Mouse (Mus musculus) intestine, embryonic 15.5 days (tissue): ENCODE data around the gene Klk1b22. TPM values are rescaled to one million over a fixed set of nuclear protein-coding genes. Genes with fewer than 3 reads are reported as not detected.
"Not testable (repeated sequence)": the region's sequence is repeated elsewhere in the genome, so short reads cannot be mapped to it uniquely, and the experiment has no call there.

Experiments
- ATAC-seq: fragments of 200-750 bp; cut with Nextera tagmentation; 2 replicates; pipeline ENCODE4 v1.8.0; 2017; ENCODE audit warnings: moderate TSS enrichment, moderate library complexity
- H3K27ac ChIP-seq: fragments of 300-500 bp; sonication (generic); 2 replicates; pipeline ENCODE4 v1.5.1; 2015; ENCODE audit warnings: mild to moderate bottlenecking, inconsistent platforms
- H3K27me3 ChIP-seq: fragments of 300-500 bp; sonication (generic); replicated peaks from 2 replicates; pipeline ENCODE4 v1.6.1; 2015; ENCODE audit warnings: inconsistent platforms
- H3K36me3 ChIP-seq: fragments of 300-500 bp; sonication (generic); 2 replicates; pipeline ENCODE4 v1.6.1; 2015; ENCODE audit warnings: inconsistent platforms
- H3K4me1 ChIP-seq: fragments of 300-500 bp; sonication (generic); replicated peaks from 2 replicates; pipeline ENCODE4 v1.6.1; 2015; ENCODE audit warnings: inconsistent platforms
- H3K4me2 ChIP-seq: fragments of 300-500 bp; sonication (generic); replicated peaks from 2 replicates; pipeline ENCODE4 v1.6.1; 2015; ENCODE audit warnings: mild to moderate bottlenecking, inconsistent platforms
- H3K4me3 ChIP-seq: fragments of 300-500 bp; sonication (generic); replicated peaks from 2 replicates; pipeline ENCODE4 v1.5.1; 2015; ENCODE audit warnings: inconsistent platforms
- H3K9ac ChIP-seq: fragments of 300-500 bp; sonication (generic); 2 replicates; pipeline ENCODE4 v1.6.1; 2015; ENCODE audit warnings: inconsistent platforms
- H3K9me3 ChIP-seq: fragments of 300-500 bp; sonication (generic); 2 replicates; pipeline ENCODE4 v1.6.1; 2016; ENCODE audit warnings: inconsistent platforms
- WGBS: fragments of 180-500 bp; shearing (Covaris S2); methylation state at CpG from one replicate; pipeline ENCODE4 v1.1.7; 2015; 5-methylcytosine and 5-hydroxymethylcytosine counted together
- polyA plus RNA-seq: library from polyadenylated mRNA; unstranded; fragments of >200 nt; fragmentation: Nextera tagmentation; extraction: Ambion mirVana; gene quantifications from 2 replicates; pipeline ENCODE4 v1.2.1, GENCODE M21; 2015

Gene Klk1b22
- not detected in 2 replicates for polyA plus RNA-seq

DNA sequence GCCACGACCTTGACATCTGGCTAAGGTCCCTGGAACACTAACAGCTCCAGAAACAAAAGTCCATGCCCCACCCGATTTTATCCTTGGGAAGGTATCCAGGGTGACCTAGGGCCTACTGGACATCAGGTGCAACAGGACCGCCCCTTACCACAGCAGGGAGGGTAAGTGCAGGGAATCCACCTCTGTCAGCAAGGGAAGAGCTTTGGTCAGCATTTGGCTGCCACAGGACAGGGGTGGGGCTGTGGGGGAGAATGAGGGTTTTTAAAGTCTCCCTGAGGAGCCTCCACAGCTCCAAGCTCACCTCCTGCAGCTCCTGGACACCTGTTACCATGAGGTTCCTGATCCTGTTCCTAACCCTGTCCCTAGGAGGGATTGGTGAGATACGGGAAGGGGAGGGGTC lies at the start of gene Klk1b22:
Klk1b22 (plus strand) TSS at position 301 of the 400 bp plus-strand sequence.
- Histone ChIP-seq H3K9me3 (no peaks in the 10 kb centered on the region), H3K36me3 (no peaks in the 10 kb centered on the region), H3K27me3 (no peaks in the 10 kb centered on the region), H3K27ac (no peak within 1 kb of the TSS), H3K4me2 (no peak within 1 kb of the TSS), H3K4me3 (no peak within 1 kb of the TSS), H3K4me1 (no peaks in the 10 kb centered on the region), H3K9ac (no peak within 1 kb of the TSS)
- 74% methylated on average over 4 of the region's 4 CpGs for WGBS
- no peak for ATAC-seq

DNA sequence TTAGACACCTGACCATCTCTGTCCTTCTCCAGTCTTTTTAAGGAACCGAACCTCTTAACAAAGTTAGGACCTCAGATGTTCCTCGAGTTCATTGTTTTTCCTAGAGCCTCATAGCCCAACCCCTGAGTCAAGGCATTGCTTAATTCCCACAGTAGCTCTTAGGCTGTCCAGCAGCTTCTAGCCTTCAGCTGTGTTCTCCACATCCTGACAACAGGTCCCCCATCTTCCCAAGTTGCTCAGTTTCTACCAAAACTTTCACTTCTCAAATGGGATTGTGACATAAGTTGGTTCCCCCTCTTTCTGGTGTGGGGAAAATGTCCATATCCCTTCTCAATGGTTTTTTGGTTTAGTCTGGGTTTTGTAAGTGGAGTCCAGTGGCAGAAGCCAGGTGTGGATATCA lies 40.4 kb upstream of the Klk1b22 start:
- H3K27me3 ChIP-seq, result no peaks in the 10 kb centered on the region

DNA sequence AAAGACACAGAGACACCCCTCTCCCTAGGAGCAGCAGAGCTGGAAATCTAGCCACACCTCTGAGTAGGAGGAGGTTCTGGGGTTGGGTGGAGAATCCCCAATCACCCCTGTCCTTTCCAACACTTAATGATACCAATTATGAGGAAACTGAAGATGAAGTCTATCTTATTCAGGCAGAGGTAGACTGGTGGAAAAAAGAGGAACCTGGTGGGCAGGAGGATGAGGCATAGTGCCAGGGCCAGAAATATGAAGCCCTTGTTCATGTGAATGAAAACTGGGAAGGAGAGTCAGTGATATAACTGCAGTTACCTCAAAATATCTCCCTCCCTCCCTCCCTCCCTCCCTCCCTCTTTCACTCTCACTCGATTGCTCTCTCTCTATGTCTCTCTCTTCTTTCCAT lies 34.8 kb upstream of the Klk1b22 start:
- Histone ChIP-seq H3K9ac (no peak overlapping the region), H3K36me3 (no peaks in the 10 kb centered on the region), H3K27me3 (no peaks in the 10 kb centered on the region), H3K27ac (no peak overlapping the region), H3K9me3 (no peaks in the 10 kb centered on the region), H3K4me3 (no peak overlapping the region), H3K4me1 (no peaks in the 10 kb centered on the region), H3K4me2 (no peak overlapping the region)
- ATAC-seq, result no peak
- 77% methylated on average over 1 of the region's 1 CpGs for WGBS

More for the DNA sequence above, 40.4 kb upstream of the Klk1b22 start:
- no peaks in the 10 kb centered on the region for H3K4me1 ChIP-seq
- H3K9ac ChIP-seq, result no peak overlapping the region
- 70% methylated on average over 2 of the region's 2 CpGs for WGBS
- no peak overlapping the region for H3K27ac ChIP-seq
- no peak overlapping the region for H3K4me3 ChIP-seq
- H3K9me3 ChIP-seq, result no peaks in the 10 kb centered on the region
- no peak for ATAC-seq
- H3K4me2 ChIP-seq, result no peak overlapping the region
- H3K36me3 ChIP-seq, result no peaks in the 10 kb centered on the region

DNA sequence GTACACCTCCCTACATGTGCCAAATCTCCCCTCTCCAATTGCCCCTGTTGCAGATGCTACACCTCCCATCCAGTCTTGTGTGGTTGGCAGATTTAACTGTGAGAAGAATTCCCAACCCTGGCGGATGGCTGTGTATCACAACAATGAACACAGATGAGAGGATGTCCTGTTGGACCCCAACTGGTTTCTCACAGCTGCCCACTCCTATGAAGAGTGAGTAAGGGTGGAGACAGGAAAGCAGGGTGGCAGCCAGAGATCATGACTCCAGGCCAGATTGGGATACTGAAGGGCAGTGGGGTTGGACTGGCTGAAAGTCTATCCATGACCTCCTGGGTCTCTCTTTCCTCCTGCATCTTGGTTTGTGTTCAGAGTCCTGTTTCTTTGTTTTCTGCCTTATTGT lies 16.4 kb upstream of the Klk1b22 start:
- H3K27me3 ChIP-seq, result no peaks in the 10 kb centered on the region
- H3K36me3 ChIP-seq, result no peaks in the 10 kb centered on the region
- 70% methylated on average over 1 of the region's 1 CpGs for WGBS
- H3K4me3 ChIP-seq, result no peak overlapping the region
- no peak overlapping the region for H3K4me2 ChIP-seq
- H3K9me3 ChIP-seq, result no peaks in the 10 kb centered on the region
- no peaks in the 10 kb centered on the region for H3K4me1 ChIP-seq
- no peak overlapping the region for H3K27ac ChIP-seq
- ATAC-seq, result no peak
- H3K9ac ChIP-seq, result no peak overlapping the region

DNA sequence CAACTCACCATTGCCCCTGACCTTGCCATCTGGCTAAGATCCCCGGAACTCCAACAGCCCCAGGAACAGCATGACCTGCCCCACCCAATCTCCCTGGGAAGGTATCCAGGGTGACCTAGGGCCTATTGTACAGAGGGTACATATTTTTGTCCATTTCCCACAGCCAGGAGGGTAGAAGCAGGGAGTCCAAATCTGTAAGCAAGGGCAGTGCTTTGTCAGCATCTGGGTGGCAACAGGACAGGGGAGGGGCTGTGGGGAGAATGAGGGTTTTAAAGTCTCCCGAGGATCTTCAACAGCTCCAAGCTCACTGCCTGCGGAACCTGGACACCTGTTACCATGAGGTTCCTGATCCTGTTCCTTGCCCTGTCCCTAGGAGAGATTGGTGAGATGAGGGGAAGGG lies 10.4 kb upstream of the Klk1b22 start, which contains the start of gene Klk1b21:
Klk1b21 (plus strand) TSS at position 301 of the 400 bp plus-strand sequence.
- not testable (repeated sequence) for ATAC-seq, H3K4me3 ChIP-seq, H3K4me2 ChIP-seq, H3K27ac ChIP-seq, H3K36me3 ChIP-seq, H3K9me3 ChIP-seq, H3K9ac ChIP-seq, H3K27me3 ChIP-seq, H3K4me1 ChIP-seq
- 73% methylated on average over 3 of the region's 3 CpGs for WGBS

DNA sequence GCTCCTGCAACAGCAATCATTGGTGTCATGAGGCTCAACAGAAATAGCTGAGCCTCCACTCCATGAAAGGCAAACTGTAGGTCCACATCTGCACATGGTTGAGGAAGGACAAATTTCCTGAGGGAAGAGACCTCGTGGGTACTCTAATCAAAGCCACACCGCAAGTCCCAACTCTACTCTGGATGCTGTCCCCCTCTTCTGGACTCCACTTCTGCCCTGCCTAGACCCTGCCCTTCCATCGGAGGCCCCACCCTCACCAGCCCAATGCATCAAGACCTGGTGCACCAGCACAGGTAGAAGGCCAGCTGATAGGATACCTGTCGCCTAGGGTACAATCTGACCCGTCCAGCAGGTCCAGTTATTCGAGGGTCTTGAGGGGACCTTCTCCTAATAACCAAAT lies 11.0 kb downstream of the Klk1b22 start:
- Histone ChIP-seq H3K36me3 (no peaks in the 10 kb centered on the region), H3K9me3 (no peaks in the 10 kb centered on the region), H3K4me1 (no peaks in the 10 kb centered on the region), H3K4me3 (no peak overlapping the region), H3K27ac (no peak overlapping the region), H3K9ac (no peak overlapping the region), H3K27me3 (no peaks in the 10 kb centered on the region), H3K4me2 (no peak overlapping the region)
- no peak for ATAC-seq
- WGBS, result 92% methylated on average over 6 of the region's 6 CpGs

DNA sequence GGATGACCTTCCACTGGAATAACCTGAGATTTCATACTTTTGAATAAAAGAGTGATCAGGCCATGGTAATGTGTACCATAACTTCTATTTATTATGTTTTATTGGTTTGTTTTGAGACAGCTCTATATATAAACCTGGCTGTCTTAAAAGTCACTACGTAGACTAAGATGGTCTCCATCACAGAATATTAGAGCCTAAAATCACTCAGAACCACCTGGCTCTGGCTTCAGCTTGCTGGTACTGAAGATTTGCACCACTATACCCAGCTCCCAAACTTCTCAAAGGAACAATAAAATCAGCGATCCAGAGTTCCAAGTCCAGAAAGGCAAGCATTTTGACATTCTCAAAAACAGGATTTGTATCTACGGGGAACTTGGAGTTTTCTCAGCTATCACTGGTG lies 24.0 kb downstream of the Klk1b22 start, which contains the start of gene Klk1b16:
Klk1b16 (plus strand) TSS at position 301 of the 400 bp plus-strand sequence.
- 88% methylated on average over 3 of the region's 3 CpGs for WGBS
- Histone ChIP-seq H3K27ac (no peak within 1 kb of the TSS), H3K4me3 (no peak within 1 kb of the TSS), H3K36me3 (no peaks in the 10 kb centered on the region), H3K4me2 (no peak within 1 kb of the TSS), H3K9ac (no peak within 1 kb of the TSS), H3K27me3 (no peaks in the 10 kb centered on the region), H3K4me1 (no peaks in the 10 kb centered on the region), H3K9me3 (no peaks in the 10 kb centered on the region)
- ATAC-seq, result no peak

Other genes with a start within 250 kb of the Klk1b22 start
- not detected in 2 replicates for gene Klk4, start 231.5 kb upstream of the Klk1b22 start, polyA plus RNA-seq
- not detected in 2 replicates for gene Klk15, start 178.9 kb upstream of the Klk1b22 start, polyA plus RNA-seq
- 0.16 and 0.59 TPM in 2 replicates for gene Klk1b8, start 162.0 kb upstream of the Klk1b22 start, polyA plus RNA-seq
- not detected in 2 replicates for gene Klk1b1, start 145.9 kb upstream of the Klk1b22 start, polyA plus RNA-seq
- gene Klk1b9, start 136.6 kb upstream of the Klk1b22 start, polyA plus RNA-seq, result not detected in 2 replicates
- not detected in 2 replicates for gene Klk1b11, start 116.8 kb upstream of the Klk1b22 start, polyA plus RNA-seq
- gene Klk1b26, start 100.5 kb upstream of the Klk1b22 start, polyA plus RNA-seq, result not detected in 2 replicates
- gene Klk1b27, start 60.4 kb upstream of the Klk1b22 start, polyA plus RNA-seq, result not detected in 2 replicates
- not detected in 2 replicates for gene Klk1b21, start 10.3 kb upstream of the Klk1b22 start, polyA plus RNA-seq
- 0.11 TPM in 1 of 2 replicates, not detected in the other for gene Klk1b16, start 24.1 kb downstream of the Klk1b22 start, polyA plus RNA-seq
- 0.52 TPM in 1 of 2 replicates, not detected in the other for gene Klk1b24, start 75.6 kb downstream of the Klk1b22 start, polyA plus RNA-seq
- gene Klk1b3, start 85.5 kb downstream of the Klk1b22 start, polyA plus RNA-seq, result 0.38 and 0.51 TPM in 2 replicates
- not detected in 2 replicates for gene Klk1b4, start 94.8 kb downstream of the Klk1b22 start, polyA plus RNA-seq
- not detected in 2 replicates for gene Klk1b5, start 103.3 kb downstream of the Klk1b22 start, polyA plus RNA-seq
- 13.1 and 30.8 TPM in 2 replicates for gene Klk1, start 112.7 kb downstream of the Klk1b22 start, polyA plus RNA-seq
- gene Gm36864, start 123.5 kb downstream of the Klk1b22 start, polyA plus RNA-seq, result not detected in 2 replicates
- 1.3 and 1.6 TPM in 2 replicates for gene 1700028J19Rik, start 134.0 kb downstream of the Klk1b22 start, polyA plus RNA-seq
- gene 2410002F23Rik, start 134.0 kb downstream of the Klk1b22 start, polyA plus RNA-seq, result 124 and 127 TPM in 2 replicates
- gene Acp4, start 144.7 kb downstream of the Klk1b22 start, polyA plus RNA-seq, result not detected in 2 replicates
- not detected in 2 replicates for gene Gm15517, start 148.8 kb downstream of the Klk1b22 start, polyA plus RNA-seq
- 7.2 and 8.0 TPM in 2 replicates for gene Clec11a, start 194.2 kb downstream of the Klk1b22 start, polyA plus RNA-seq
- 1.7 and 1.9 TPM in 2 replicates for gene Shank1, start 197.6 kb downstream of the Klk1b22 start, polyA plus RNA-seq